Mouse (Mus musculus): ENCODE measurements around the gene Treml4. TPM values are rescaled to one million over a fixed set of nuclear protein-coding genes. Genes with fewer than 3 reads are reported as not detected.

Gene Treml4
- polyA plus RNA-seq, 1 experiment from 2014 or later: not detected

DNA sequence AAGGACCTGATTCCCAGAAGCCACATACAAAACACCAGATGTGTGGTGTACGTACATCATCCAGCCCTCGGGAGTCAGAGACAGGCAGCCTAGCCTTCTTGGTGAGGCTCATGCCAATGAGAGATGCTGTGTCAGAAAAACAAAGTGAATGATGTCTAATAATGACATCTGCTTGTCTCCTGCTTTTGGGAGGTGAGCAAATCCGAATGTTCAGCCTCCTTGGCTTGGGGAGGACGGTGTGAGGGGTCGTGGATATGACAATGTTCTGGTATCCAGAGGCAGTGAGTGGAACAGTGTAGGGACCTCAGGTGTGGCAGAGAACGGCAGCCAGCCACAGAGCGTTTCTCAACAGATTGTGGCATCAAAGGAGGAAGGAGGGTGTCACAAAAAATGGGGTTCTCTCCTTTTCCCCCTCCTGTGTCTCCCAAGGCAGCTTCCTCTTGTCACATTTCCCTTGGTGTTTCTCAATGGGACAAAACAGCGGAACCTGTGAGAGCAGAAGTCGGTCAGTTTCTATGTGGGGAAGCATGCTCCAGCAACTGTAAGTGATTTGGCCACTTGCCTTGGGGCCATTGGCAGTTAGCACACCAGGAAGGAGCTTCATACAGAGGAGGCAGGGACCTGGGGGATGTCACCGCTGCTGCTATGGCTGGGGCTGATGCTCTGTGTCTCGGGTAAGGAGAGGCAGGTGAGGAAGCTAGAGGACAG is 16.7 kb upstream of the Treml4 start, which contains the start of gene Trem3:
Gene Trem3, plus strand, starts transcription at position 557 of the 708 bp plus-strand sequence.
- Histone ChIP-seq H3K9me3 (replicated peaks; ENCODE audit: control insufficient read depth, low read length) (no peaks in the 10 kb centered on the region), H3K4me1 (ENCODE audit: control insufficient read depth, insufficient read depth, low read length) (no peaks in the 10 kb centered on the region), H3K4me3 (ENCODE audit: low read depth, low read length) (no peak within 1 kb of the TSS), H3K27ac (replicated peaks; ENCODE audit: low read depth, low read length) (no peak within 1 kb of the TSS), H3K4me2 (ENCODE audit: low read depth, low read length) (no peak within 1 kb of the TSS), H3K27me3 (ENCODE audit: control insufficient read depth, insufficient read depth, low read length) (no peaks in the 10 kb centered on the region), H3K36me3 (replicated peaks; ENCODE audit: control insufficient read depth, insufficient read depth, low read depth, low read length) (no peaks in the 10 kb centered on the region), H3K9ac (replicated peaks; ENCODE audit: low read length) (no peak within 1 kb of the TSS)
- WGBS: 80% methylated on average over 11 of the region's 11 CpGs
- ATAC-seq (replicated peaks; ENCODE audit: insufficient number of reproducible peaks, low FRiP score, low TSS enrichment, low read depth) (no peak), DNase-seq (ENCODE audit: low spot score) (no peak)

DNA sequence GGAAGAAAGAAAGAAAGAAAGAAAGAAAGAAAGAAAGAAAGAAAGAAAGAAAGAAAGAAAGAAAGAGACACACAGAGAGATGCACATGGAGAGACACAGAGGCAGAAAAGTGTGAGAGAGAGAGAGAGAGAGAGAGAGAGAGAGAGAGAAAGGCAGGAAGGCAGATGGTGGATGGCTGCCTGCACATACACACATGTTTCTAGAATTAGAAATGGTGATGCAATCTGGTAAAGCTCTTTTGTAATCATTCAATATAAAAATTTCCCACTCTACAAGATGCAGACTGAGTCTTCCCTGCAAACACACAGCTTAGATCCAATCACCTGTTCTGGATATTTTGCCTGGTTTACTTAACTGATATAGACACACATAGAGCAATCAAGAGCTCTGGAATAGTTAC is 15.1 kb upstream of the Treml4 start:
- no peak overlapping the region for H3K27ac ChIP-seq (replicated peaks; ENCODE audit: low read depth, low read length)

DNA sequence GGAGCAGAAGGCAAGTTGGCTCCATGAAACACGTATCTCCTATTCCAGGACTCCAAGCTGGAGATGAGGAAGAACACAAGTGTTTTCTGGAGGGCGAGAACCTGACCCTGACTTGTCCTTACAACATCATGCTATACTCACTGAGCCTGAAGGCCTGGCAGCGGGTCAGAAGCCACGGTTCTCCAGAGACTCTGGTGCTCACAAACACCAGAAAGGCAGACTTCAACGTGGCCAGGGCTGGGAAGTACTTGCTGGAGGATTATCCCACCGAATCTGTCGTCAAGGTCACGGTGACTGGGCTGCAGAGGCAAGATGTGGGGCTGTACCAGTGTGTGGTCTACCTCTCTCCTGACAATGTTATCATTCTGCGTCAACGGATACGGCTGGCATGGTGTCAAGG is 14.6 kb upstream of the Treml4 start:
- Histone ChIP-seq H3K9ac (replicated peaks; ENCODE audit: low read length) (no peak overlapping the region), H3K27ac (replicated peaks; ENCODE audit: low read depth, low read length) (no peak overlapping the region), H3K27me3 (ENCODE audit: control insufficient read depth, insufficient read depth, low read length) (no peaks in the 10 kb centered on the region), H3K4me1 (ENCODE audit: control insufficient read depth, insufficient read depth, low read length) (no peaks in the 10 kb centered on the region), H3K4me3 (ENCODE audit: low read depth, low read length) (no peak overlapping the region), H3K4me2 (ENCODE audit: low read depth, low read length) (no peak overlapping the region), H3K36me3 (replicated peaks; ENCODE audit: control insufficient read depth, insufficient read depth, low read depth, low read length) (no peaks in the 10 kb centered on the region), H3K9me3 (replicated peaks; ENCODE audit: control insufficient read depth, low read length) (no peaks in the 10 kb centered on the region)
- 85% methylated on average over 11 of the region's 11 CpGs for WGBS
- no peak for DNase-seq (ENCODE audit: low spot score)
- ATAC-seq (replicated peaks; ENCODE audit: insufficient number of reproducible peaks, low FRiP score, low TSS enrichment, low read depth): no peak

More for the DNA sequence above, 15.1 kb upstream of the Treml4 start:
- Histone ChIP-seq H3K4me2 (ENCODE audit: low read depth, low read length) (no peak overlapping the region), H3K27me3 (ENCODE audit: control insufficient read depth, insufficient read depth, low read length) (no peaks in the 10 kb centered on the region), H3K4me3 (ENCODE audit: low read depth, low read length) (no peak overlapping the region), H3K9ac (replicated peaks; ENCODE audit: low read length) (no peak overlapping the region), H3K4me1 (ENCODE audit: control insufficient read depth, insufficient read depth, low read length) (no peaks in the 10 kb centered on the region), H3K9me3 (replicated peaks; ENCODE audit: control insufficient read depth, low read length) (no peaks in the 10 kb centered on the region), H3K36me3 (replicated peaks; ENCODE audit: control insufficient read depth, insufficient read depth, low read depth, low read length) (no peaks in the 10 kb centered on the region)
- no peak for DNase-seq (ENCODE audit: low spot score)
- no peak for ATAC-seq (replicated peaks; ENCODE audit: insufficient number of reproducible peaks, low FRiP score, low TSS enrichment, low read depth)

DNA sequence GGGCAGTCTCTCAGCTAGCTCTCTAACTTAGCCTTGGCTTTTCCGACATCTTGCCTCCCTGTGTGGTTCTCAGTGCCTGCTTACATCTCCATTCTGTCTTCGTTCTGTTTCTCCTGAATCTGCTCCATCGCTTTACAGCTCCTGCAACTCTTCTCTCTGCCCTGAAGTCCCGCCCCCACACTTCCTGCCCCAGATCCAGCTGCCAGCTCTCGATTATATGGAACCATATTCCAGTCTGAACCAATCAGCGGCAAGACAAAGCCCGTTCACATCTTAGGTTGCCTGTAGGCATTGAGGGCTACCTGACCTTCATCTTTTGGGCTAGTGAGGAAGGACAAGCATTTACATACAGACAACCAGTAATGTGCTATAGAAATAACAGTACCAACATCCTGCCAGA is 13.5 kb upstream of the Treml4 start:
- no peak for DNase-seq (ENCODE audit: low spot score)
- H3K36me3 ChIP-seq (replicated peaks; ENCODE audit: control insufficient read depth, insufficient read depth, low read depth, low read length): no peaks in the 10 kb centered on the region
- no peak for ATAC-seq (replicated peaks; ENCODE audit: insufficient number of reproducible peaks, low FRiP score, low TSS enrichment, low read depth)
- 84% methylated on average over 7 of the region's 7 CpGs for WGBS
- H3K9ac ChIP-seq (replicated peaks; ENCODE audit: low read length): no peak overlapping the region
- H3K4me1 ChIP-seq (ENCODE audit: control insufficient read depth, insufficient read depth, low read length): no peaks in the 10 kb centered on the region
- no peak overlapping the region for H3K27ac ChIP-seq (replicated peaks; ENCODE audit: low read depth, low read length)
- no peaks in the 10 kb centered on the region for H3K27me3 ChIP-seq (ENCODE audit: control insufficient read depth, insufficient read depth, low read length)
- H3K9me3 ChIP-seq (replicated peaks; ENCODE audit: control insufficient read depth, low read length): no peaks in the 10 kb centered on the region
- H3K4me3 ChIP-seq (ENCODE audit: low read depth, low read length): no peak overlapping the region
- no peak overlapping the region for H3K4me2 ChIP-seq (ENCODE audit: low read depth, low read length)

DNA sequence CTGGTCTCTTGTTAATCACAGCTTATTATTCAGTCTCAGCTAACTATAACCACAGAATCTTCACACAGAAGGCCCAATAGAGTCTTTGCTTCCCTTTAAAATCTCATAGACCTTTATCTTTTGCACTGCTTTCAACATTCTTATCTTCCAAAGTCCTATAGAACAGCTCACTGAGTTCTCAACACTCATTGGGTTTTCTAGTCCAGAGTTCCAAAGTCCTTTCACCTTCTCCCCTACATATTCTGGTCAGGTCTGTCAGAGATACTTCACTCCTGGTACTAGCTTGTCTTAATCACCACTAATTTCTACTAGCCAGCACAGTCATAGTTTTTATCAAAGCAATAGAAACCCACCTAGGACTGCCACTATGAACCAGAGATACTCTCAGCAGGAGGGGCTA is 7.5 kb upstream of the Treml4 start:
- Histone ChIP-seq H3K4me1 (ENCODE audit: control insufficient read depth, insufficient read depth, low read length) (no peaks in the 10 kb centered on the region), H3K36me3 (replicated peaks; ENCODE audit: control insufficient read depth, insufficient read depth, low read depth, low read length) (no peaks in the 10 kb centered on the region), H3K27me3 (ENCODE audit: control insufficient read depth, insufficient read depth, low read length) (no peaks in the 10 kb centered on the region), H3K4me3 (ENCODE audit: low read depth, low read length) (no peak overlapping the region), H3K9ac (replicated peaks; ENCODE audit: low read length) (no peak overlapping the region), H3K4me2 (ENCODE audit: low read depth, low read length) (no peak overlapping the region), H3K9me3 (replicated peaks; ENCODE audit: control insufficient read depth, low read length) (no peaks in the 10 kb centered on the region), H3K27ac (replicated peaks; ENCODE audit: low read depth, low read length) (no peak overlapping the region)
- no peak for DNase-seq (ENCODE audit: low spot score)
- no peak for ATAC-seq (replicated peaks; ENCODE audit: insufficient number of reproducible peaks, low FRiP score, low TSS enrichment, low read depth)

DNA sequence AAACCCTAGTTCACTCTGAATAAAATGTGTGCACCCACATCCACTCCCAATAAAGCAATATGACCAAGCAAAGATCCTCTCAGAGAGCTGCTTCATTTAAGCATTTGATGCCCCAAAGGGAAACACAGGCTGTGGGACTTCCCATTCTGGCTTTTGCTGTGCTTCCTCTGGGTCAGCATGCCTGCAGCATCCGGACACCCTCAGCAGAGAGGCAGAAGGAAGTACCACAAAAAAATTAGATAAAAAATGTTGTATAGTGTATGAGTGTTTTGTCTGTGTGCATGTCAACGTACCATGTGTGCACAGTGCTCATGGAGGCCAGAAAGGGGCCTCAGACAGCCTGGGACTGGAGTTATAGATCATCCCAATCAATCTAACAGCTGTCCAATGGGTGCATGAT is 2.2 kb upstream of the Treml4 start:
- WGBS: 86% methylated on average over 2 of the region's 2 CpGs
- DNase-seq (ENCODE audit: low spot score): no peak
- ATAC-seq (replicated peaks; ENCODE audit: insufficient number of reproducible peaks, low FRiP score, low TSS enrichment, low read depth): no peak
- Histone ChIP-seq H3K4me1 (ENCODE audit: control insufficient read depth, insufficient read depth, low read length) (no peaks in the 10 kb centered on the region), H3K36me3 (replicated peaks; ENCODE audit: control insufficient read depth, insufficient read depth, low read depth, low read length) (no peaks in the 10 kb centered on the region), H3K4me2 (ENCODE audit: low read depth, low read length) (no peak overlapping the region), H3K4me3 (ENCODE audit: low read depth, low read length) (no peak overlapping the region), H3K27ac (replicated peaks; ENCODE audit: low read depth, low read length) (no peak overlapping the region), H3K27me3 (ENCODE audit: control insufficient read depth, insufficient read depth, low read length) (no peaks in the 10 kb centered on the region), H3K9ac (replicated peaks; ENCODE audit: low read length) (no peak overlapping the region), H3K9me3 (replicated peaks; ENCODE audit: control insufficient read depth, low read length) (no peaks in the 10 kb centered on the region)

DNA sequence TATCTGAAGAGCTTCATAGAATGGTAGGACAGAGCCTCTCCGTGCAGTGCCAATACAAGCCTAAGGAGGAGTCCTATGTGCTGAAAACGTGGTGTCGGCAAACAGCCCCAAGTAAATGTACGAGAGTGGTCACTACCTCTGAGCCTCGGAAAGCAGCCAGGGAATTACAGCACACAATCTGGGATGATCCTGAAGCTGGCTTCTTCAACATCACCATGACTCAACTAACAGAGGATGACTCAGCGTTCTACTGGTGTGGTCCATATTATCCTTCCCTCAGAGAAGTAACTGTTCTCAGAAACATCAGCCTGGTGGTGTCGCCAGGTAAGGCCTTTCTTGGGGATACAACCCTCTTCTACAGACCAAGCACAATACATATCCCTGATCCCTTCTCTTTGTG is 567 bp downstream of the Treml4 start:
- no peaks in the 10 kb centered on the region for H3K9me3 ChIP-seq (replicated peaks; ENCODE audit: control insufficient read depth, low read length)
- H3K9ac ChIP-seq (replicated peaks; ENCODE audit: low read length): no peak overlapping the region
- H3K36me3 ChIP-seq (replicated peaks; ENCODE audit: control insufficient read depth, insufficient read depth, low read depth, low read length): no peaks in the 10 kb centered on the region
- no peaks in the 10 kb centered on the region for H3K27me3 ChIP-seq (ENCODE audit: control insufficient read depth, insufficient read depth, low read length)
- DNase-seq (ENCODE audit: low spot score) (no peak), ATAC-seq (replicated peaks; ENCODE audit: insufficient number of reproducible peaks, low FRiP score, low TSS enrichment, low read depth) (no peak)
- no peak overlapping the region for H3K27ac ChIP-seq (replicated peaks; ENCODE audit: low read depth, low read length)
- 89% methylated on average over 7 of the region's 7 CpGs for WGBS
- H3K4me1 ChIP-seq (ENCODE audit: control insufficient read depth, insufficient read depth, low read length): no peaks in the 10 kb centered on the region
- no peak overlapping the region for H3K4me2 ChIP-seq (ENCODE audit: low read depth, low read length)
- H3K4me3 ChIP-seq (ENCODE audit: low read depth, low read length): no peak overlapping the region

DNA sequence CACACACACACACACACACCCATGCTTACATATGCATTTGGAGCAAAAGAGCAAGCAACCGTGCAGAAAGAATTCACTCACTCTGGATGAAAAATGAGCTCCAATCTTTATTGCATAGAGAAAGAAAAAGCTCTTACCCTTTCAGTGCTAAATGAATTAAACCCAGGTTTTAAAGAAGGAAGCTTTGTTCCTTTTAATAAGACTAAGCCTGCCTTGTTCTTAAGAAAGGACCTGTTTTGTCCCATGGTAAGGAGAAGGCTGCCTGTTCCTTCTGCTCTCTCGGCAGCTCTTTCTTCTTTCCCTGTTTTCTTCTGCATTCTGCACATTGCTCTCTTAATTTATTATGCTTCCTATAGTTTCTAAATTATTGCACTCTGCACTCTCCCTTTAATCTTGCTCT is 2.0 kb downstream of the Treml4 start:
- Histone ChIP-seq H3K27ac (replicated peaks; ENCODE audit: low read depth, low read length) (no peak overlapping the region), H3K27me3 (ENCODE audit: control insufficient read depth, insufficient read depth, low read length) (no peaks in the 10 kb centered on the region), H3K4me3 (ENCODE audit: low read depth, low read length) (no peak overlapping the region), H3K4me2 (ENCODE audit: low read depth, low read length) (no peak overlapping the region), H3K4me1 (ENCODE audit: control insufficient read depth, insufficient read depth, low read length) (no peaks in the 10 kb centered on the region), H3K36me3 (replicated peaks; ENCODE audit: control insufficient read depth, insufficient read depth, low read depth, low read length) (no peaks in the 10 kb centered on the region), H3K9ac (replicated peaks; ENCODE audit: low read length) (no peak overlapping the region), H3K9me3 (replicated peaks; ENCODE audit: control insufficient read depth, low read length) (no peaks in the 10 kb centered on the region)
- DNase-seq (ENCODE audit: low spot score): no peak
- no peak for ATAC-seq (replicated peaks; ENCODE audit: insufficient number of reproducible peaks, low FRiP score, low TSS enrichment, low read depth)
- WGBS: 41% methylated on average over 2 of the region's 2 CpGs
